Mouse (Mus musculus): Measurements from ENCODE around the gene Zdhhc11.
"Not testable (repeated sequence)": the region's sequence is repeated elsewhere in the genome, so short reads cannot be mapped to it uniquely, and the experiment has no call there.

The Zdhhc11 gene

GRCm38 (mm10) chr13:74006881-74007280 is 43.2 kb downstream of the Zdhhc11 start:
- not testable (repeated sequence) for DNase-seq (ENCODE audit: low read depth)

GRCm38 (mm10) chr13:74008216-74008615 is 44.6 kb downstream of the Zdhhc11 start:
- not testable (repeated sequence) for DNase-seq (ENCODE audit: low read depth)

GRCm38 (mm10) chr13:74008948-74009718 is 45.5 kb downstream of the Zdhhc11 start, which contains the start of gene Tppp:
Gene Tppp, plus strand, starts transcription at chr13:74009407.
- DNase-seq (ENCODE audit: low read depth) = peak; percentile 91

- DNase-seq (ENCODE audit: low read depth) = peak; percentile 57
Observed at GRCm38 (mm10) chr13:74009791-74010614, 46.4 kb downstream of the Zdhhc11 start.

GRCm38 (mm10) chr13:74010678-74011077 is 47.0 kb downstream of the Zdhhc11 start:
- no peak for DNase-seq (ENCODE audit: low read depth)

- DNase-seq (ENCODE audit: low read depth) = no peak
Observed at GRCm38 (mm10) chr13:74015908-74016307, 52.3 kb downstream of the Zdhhc11 start.

GRCm38 (mm10) chr13:74017426-74017825 is 53.8 kb downstream of the Zdhhc11 start:
- no peak for DNase-seq (ENCODE audit: low read depth)

GRCm38 (mm10) chr13:74019006-74019405 is 55.4 kb downstream of the Zdhhc11 start:
- DNase-seq (ENCODE audit: low read depth) = not testable (repeated sequence)

- DNase-seq (ENCODE audit: low read depth) = peak; percentile 69
Observed at GRCm38 (mm10) chr13:74025151-74026081, 61.8 kb downstream of the Zdhhc11 start.

- peak; percentile 50 for DNase-seq (ENCODE audit: low read depth)
Observed at GRCm38 (mm10) chr13:74026215-74026614, 62.6 kb downstream of the Zdhhc11 start.

- DNase-seq (ENCODE audit: low read depth) = no peak
Observed at GRCm38 (mm10) chr13:74028116-74028515, 64.5 kb downstream of the Zdhhc11 start.

GRCm38 (mm10) chr13:74029013-74029412 is 65.4 kb downstream of the Zdhhc11 start:
- DNase-seq (ENCODE audit: low read depth) = no peak

- DNase-seq (ENCODE audit: low read depth) = no peak
Observed at GRCm38 (mm10) chr13:74030691-74031090, 67.0 kb downstream of the Zdhhc11 start.

GRCm38 (mm10) chr13:74031133-74031532 is 67.5 kb downstream of the Zdhhc11 start:
- DNase-seq (ENCODE audit: low read depth) = no peak

- no peak for DNase-seq (ENCODE audit: low read depth)
Observed at GRCm38 (mm10) chr13:74034756-74035155, 71.1 kb downstream of the Zdhhc11 start.

- DNase-seq (ENCODE audit: low read depth) = no peak
Observed at GRCm38 (mm10) chr13:74035776-74036175, 72.1 kb downstream of the Zdhhc11 start.

GRCm38 (mm10) chr13:74039926-74040325 is 76.3 kb downstream of the Zdhhc11 start:
- no peak for DNase-seq (ENCODE audit: low read depth)

Measured in induced T-regulatory cell, adult 2 months (primary cell).